Mouse (Mus musculus): ENCODE measurements around the gene Dok3.

DNA sequence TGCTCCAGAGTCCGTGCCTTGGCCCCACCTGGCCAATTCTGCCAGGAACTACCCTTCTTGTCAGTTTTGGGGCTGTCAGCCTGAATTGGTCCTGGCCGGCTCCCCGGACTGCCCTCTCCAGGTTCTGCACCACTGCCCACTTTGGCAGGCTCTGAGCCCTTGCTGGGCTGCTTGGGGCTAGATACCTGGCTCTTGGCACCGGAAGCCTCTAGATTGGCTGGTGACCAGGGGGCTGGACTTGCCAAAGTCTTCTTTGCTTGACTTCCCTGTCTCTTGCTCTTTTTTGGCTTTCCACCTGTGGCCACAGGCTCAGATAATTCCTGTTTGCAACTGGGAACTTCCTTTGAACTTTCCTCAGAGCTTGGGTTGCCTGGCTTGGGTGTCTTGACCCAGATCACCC is 13.8 kb upstream of the Dok3 start:
- TF ChIP-seq CTCF (conservative IDR thresholded peaks at IDR 0.05; ENCODE audit: insufficient read depth, insufficient read length, low read depth, low read length) (no peak), POLR2A (IDR thresholded peaks at IDR 0.05; ENCODE audit: low read depth, low read length) (no peak)
